ENCODE assay signal across 8 mouse cellular contexts in genomic region chr17:43698997-43699649, GRCm38 (mm10). TPM values are rescaled to one million over a fixed set of nuclear protein-coding genes. Genes with fewer than 3 reads are reported as not detected.
DNase-seq lines count a peak whose midpoint lies in the region; ATAC-seq lines count a peak whose summit lies in the region.

No protein-coding gene starts in this region.

- H3K36me3 ChIP-seq in intestine, embryonic 14.5 days (ENCODE audit: control insufficient read depth, insufficient read depth, low read length) = no peaks in the 10 kb centered on the region
- H3K36me3 ChIP-seq in intestine, embryonic 16.5 days (ENCODE audit: control insufficient read depth, insufficient read depth, low read length) = no peaks in the 10 kb centered on the region
- H3K36me3 ChIP-seq in stomach, embryonic 14.5 days (ENCODE audit: control insufficient read depth, insufficient read depth, low read length) = no peaks in the 10 kb centered on the region

- intact Hi-C loops in left cerebral cortex, postnatal 36 days (cut with DNase I) = loop anchor here (1.0 to 5.0 kb wide), 2 partner anchors 170 to 433 kb away; no protein-coding TSS in a partner anchor

- no peak overlapping the region for H3K4me3 ChIP-seq in intestine, embryonic 14.5 days (ENCODE audit: low read depth, low read length)
- no peak overlapping the region for H3K4me3 ChIP-seq in intestine, embryonic 16.5 days (ENCODE audit: low read length)
- no peak overlapping the region for H3K4me3 ChIP-seq in stomach, embryonic 14.5 days (ENCODE audit: low read depth, low read length)

- no peaks in the 10 kb centered on the region for H3K4me1 ChIP-seq in intestine, embryonic 14.5 days (replicated peaks; ENCODE audit: control insufficient read depth, insufficient read depth, low read length)
- no peaks in the 10 kb centered on the region for H3K4me1 ChIP-seq in intestine, embryonic 16.5 days (ENCODE audit: control insufficient read depth, insufficient read depth, low read length)
- H3K4me1 ChIP-seq in stomach, embryonic 14.5 days (ENCODE audit: control insufficient read depth, insufficient read depth, low read length) = no peaks in the 10 kb centered on the region

- no peaks in the 10 kb centered on the region for H3K9me3 ChIP-seq in intestine, embryonic 14.5 days (ENCODE audit: control insufficient read depth, low read length)
- H3K9me3 ChIP-seq in intestine, embryonic 16.5 days (ENCODE audit: control insufficient read depth, low read length) = no peaks in the 10 kb centered on the region
- no peaks in the 10 kb centered on the region for H3K9me3 ChIP-seq in stomach, embryonic 14.5 days (ENCODE audit: control insufficient read depth, low read depth, low read length)

- H3K9ac ChIP-seq in intestine, embryonic 14.5 days (ENCODE audit: low read length) = no peak overlapping the region
- H3K9ac ChIP-seq in intestine, embryonic 16.5 days (ENCODE audit: low read depth, low read length) = no peak overlapping the region
- H3K9ac ChIP-seq in stomach, embryonic 14.5 days (replicated peaks; ENCODE audit: low read depth, low read length) = no peak overlapping the region

- no peak overlapping the region for H3K27ac ChIP-seq in intestine, embryonic 14.5 days (ENCODE audit: low read depth)
- H3K27ac ChIP-seq in intestine, embryonic 16.5 days (ENCODE audit: low read length) = no peak overlapping the region
- no peak overlapping the region for H3K27ac ChIP-seq in stomach, embryonic 14.5 days (ENCODE audit: low read length)

- peak; percentile 95 for DNase-seq in intestine, embryonic 14.5 days (ENCODE audit: low spot score)
- peak; percentile 76 for DNase-seq in cerebellum, adult 9-10 months
- peak; percentile 37 to 92 for DNase-seq in frontal cortex, adult 2 months (ENCODE audit: extremely low spot score in 1 of 2, low spot score in 1 of 2)
- DNase-seq in left cerebral cortex, postnatal 36 days (ENCODE audit: low spot score in 2 of 2) = peak; percentile 63 to 72
- peak; percentile 31 to 63 for DNase-seq in natural killer cell, adult 2 months (ENCODE audit: low spot score in 2 of 2)

- H3K27me3 ChIP-seq in intestine, embryonic 14.5 days (replicated peaks; ENCODE audit: control insufficient read depth, insufficient read depth, low read length) = no peaks in the 10 kb centered on the region
- H3K27me3 ChIP-seq in intestine, embryonic 16.5 days (replicated peaks; ENCODE audit: control insufficient read depth, insufficient read depth, low read length) = no peaks in the 10 kb centered on the region
- H3K27me3 ChIP-seq in stomach, embryonic 14.5 days (ENCODE audit: control insufficient read depth, insufficient read depth, low read length) = no peaks in the 10 kb centered on the region

- WGBS in intestine, embryonic 14.5 days = 40% methylated on average over 14 of the region's 14 CpGs
- WGBS in intestine, embryonic 16.5 days = 37% methylated on average over 14 of the region's 14 CpGs
- WGBS in stomach, embryonic 14.5 days = 47% methylated on average over 14 of the region's 14 CpGs

- no peak overlapping the region for H3K4me2 ChIP-seq in intestine, embryonic 14.5 days (ENCODE audit: low read length)
- H3K4me2 ChIP-seq in intestine, embryonic 16.5 days (ENCODE audit: low read depth, low read length) = no peak overlapping the region
- no peak overlapping the region for H3K4me2 ChIP-seq in stomach, embryonic 14.5 days (replicated peaks; ENCODE audit: low read depth, low read length)

- ATAC-seq in intestine, embryonic 14.5 days (replicated peaks; ENCODE audit: low FRiP score, low TSS enrichment, low read depth) = peak; percentile 64; the same call in 1 of the 2 replicates
- no peak for ATAC-seq in intestine, embryonic 16.5 days
- ATAC-seq in inflammation-experienced regulatory T-cells, adult 6 months = peak; percentile 60
- peak; percentile 18; the same call in 1 of the 2 replicates for ATAC-seq in stomach, embryonic 14.5 days (ENCODE audit: insufficient number of reproducible peaks, insufficient read depth, low FRiP score, low read depth)

RNA-seq across cellular contexts. Expression of gene Cyp39a1, which starts 31.9 kb away (rescaled TPM):
- polyA plus RNA-seq in intestine, embryonic 14.5 days (2014; fragmentation: Nextera tagmentation; extraction: Ambion mirVana) = 17.0 TPM in 2 replicates
- polyA plus RNA-seq in intestine, embryonic 16.5 days (2015; fragmentation: Nextera tagmentation; extraction: Ambion mirVana) = 13.2 and 15.1 TPM in 2 replicates
- 6.5 and 7.1 TPM in 2 replicates for polyA plus RNA-seq in frontal cortex, adult 2 months (2012; rRNA removed)
- polyA plus RNA-seq in inflammation-experienced regulatory T-cells, adult 6 months (2017; shearing (Covaris generic)) = 1 to 10 TPM in 2 of 3 experiments, under 1 TPM in 1; 0.71 to 1.4 (median 1.2) TPM
- total RNA-seq in left cerebral cortex, postnatal 36 days (2021) = 1 to 10 TPM; 2.2 to 2.3 TPM
- 17.7 and 23.0 TPM in 2 replicates for polyA plus RNA-seq in stomach, embryonic 14.5 days (2014; fragmentation: Nextera tagmentation; extraction: Ambion mirVana)

RNA-seq across cellular contexts. Expression of gene Slc25a27, which starts 32.1 kb away (rescaled TPM):
- polyA plus RNA-seq in intestine, embryonic 14.5 days (2014; fragmentation: Nextera tagmentation; extraction: Ambion mirVana) = 14.0 and 19.8 TPM in 2 replicates
- 9.6 and 10.4 TPM in 2 replicates for polyA plus RNA-seq in intestine, embryonic 16.5 days (2015; fragmentation: Nextera tagmentation; extraction: Ambion mirVana)
- 48.6 and 55.4 TPM in 2 replicates for polyA plus RNA-seq in frontal cortex, adult 2 months (2012; rRNA removed)
- polyA plus RNA-seq in inflammation-experienced regulatory T-cells, adult 6 months (2017; shearing (Covaris generic)) = 1 to 10 TPM; 1.6 to 3.6 (median 2.8) TPM
- total RNA-seq in left cerebral cortex, postnatal 36 days (2021) = 10 to 100 TPM; 37.5 to 55.3 TPM
- polyA plus RNA-seq in stomach, embryonic 14.5 days (2014; fragmentation: Nextera tagmentation; extraction: Ambion mirVana) = 17.9 and 19.1 TPM in 2 replicates
